Mouse (Mus musculus) B cell, adult 2 months (primary cell): ENCODE data around the gene Sf3b3.
A peak's percentile ranks its signal among the peaks of the same experiment; 100 is the strongest.
"Not testable (repeated sequence)": the region's sequence is repeated elsewhere in the genome, so short reads cannot be mapped to it uniquely, and the experiment has no call there.

Source experiments
- DNase-seq, 2 experiments: peaks; one replicate each; pipeline ENCODE4 v3.0.0; 2022

Gene Sf3b3

DNA sequence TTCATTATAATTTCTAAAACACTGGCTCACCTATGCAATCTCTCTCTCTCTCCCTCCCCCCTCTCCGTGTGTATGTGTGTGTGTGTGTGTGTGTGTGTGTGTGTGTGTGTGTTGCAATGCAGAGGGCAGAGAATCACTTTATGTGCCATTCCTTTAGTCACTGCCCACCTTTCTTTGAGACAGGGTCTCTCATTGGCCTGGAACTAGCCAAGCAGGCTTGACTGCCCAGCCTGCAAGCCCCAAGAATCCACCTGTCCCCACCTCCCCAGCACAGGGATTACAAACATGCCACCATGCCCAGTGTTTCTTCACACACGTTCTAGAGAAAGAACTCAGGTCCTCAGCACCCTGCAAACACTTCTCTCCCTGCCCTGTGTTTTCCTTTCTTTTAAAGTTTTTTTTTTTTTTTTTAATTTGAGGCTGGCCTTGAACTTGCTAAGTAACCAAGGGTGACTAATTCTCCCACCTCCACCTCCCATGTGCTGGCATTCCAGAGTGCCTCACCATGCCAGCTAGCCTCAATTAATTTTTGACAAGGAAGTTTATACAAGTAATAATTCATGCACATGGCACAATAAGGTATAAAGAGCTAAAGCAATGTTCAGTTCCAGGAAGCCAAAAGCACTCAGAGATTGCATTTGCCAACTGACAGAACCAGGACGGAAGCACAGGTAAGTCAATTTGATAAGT lies 41.6 kb downstream of the Sf3b3 start:
- no peak for DNase-seq

- DNase-seq = no peak
These were observed 42.7 kb downstream of the Sf3b3 start for GRCm38 (mm10) chr8:110803856-110804255.

DNA sequence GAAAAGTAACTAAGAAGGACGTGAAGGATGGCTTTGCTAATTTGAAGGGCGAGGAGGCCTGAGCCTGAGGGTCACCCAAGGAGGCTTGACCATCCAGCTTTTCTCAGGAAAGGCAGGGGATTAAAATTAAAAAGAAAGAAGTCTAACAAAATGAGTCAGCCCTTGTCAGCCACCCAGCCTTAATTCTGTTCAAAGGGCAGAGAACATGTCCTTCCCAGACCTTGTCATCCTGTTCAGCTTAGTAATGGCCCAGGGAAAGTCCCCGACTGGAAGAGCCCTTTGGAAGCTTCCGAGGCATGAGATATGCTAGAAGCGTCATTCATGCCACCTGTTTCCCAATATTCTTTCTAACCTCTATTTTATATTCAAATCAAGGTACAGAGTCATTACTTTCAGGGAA lies 43.6 kb downstream of the Sf3b3 start:
- DNase-seq = no peak

DNA sequence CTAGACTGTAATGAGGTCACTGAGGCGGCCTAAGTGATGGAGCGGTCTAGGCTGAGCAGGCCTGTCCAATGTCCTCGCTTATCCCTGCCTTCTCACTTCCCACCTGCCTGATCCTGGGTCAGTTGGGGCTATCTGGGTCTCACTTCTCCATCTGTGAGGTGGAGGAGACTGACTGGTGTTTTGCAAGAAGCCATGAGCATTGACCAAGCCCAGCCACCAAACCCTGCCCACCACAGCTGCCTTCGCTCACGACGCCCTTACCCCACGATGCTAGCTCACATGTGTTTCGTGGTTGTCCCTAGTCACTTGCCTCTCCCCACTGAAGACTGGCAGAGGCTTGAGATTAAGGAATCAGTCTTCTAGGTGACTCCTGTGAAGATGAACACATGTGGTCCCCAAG lies 49.5 kb downstream of the Sf3b3 start:
- no peak for DNase-seq

DNA sequence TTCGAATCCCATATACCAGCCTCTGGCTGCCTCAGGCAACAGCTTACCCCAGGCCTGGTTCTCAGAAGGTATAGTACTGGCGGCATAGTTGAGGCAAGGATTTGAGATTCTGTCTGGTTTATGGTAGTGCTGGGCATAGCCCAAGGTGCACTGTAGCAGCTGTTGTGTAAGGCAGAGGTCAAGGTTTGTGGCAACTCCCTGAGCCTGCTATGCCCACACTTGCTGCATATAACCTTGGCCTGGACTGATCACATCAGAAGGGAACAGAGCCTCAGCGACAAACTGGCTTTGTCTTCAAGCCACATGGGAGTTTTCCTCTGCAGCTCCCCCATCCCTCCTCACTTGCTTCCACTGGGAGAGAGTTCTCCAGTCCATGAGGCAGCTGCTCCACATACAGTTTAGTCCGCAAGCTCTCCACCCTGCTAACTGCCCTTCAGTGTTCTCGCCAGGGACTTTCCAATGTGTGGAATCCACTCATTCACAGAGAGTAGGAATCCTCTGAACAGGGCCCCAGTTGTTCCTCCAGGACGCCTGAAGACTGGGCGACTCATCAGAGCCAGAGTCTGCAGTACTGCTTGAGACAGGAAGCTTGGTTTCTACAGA lies 52.1 kb downstream of the Sf3b3 start:
- DNase-seq = no peak

DNA sequence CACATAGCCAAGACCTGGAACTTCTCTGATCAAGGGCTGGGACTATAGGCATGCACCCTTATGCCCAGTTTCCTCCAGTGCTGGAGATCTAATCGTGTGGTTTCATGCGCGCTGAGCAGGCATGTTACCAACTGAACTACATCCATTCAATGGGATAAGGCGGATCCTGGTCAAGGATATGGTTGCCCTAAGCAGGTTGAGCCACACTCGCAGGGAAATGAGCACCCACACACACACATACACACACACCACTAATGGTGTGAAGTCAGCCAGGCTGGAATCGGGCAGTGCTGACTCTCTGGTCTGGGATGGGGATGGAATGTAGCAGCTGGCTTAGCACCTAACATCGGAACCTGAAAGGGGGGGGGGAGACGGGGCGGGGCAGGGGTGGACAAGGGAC lies 52.7 kb downstream of the Sf3b3 start:
- DNase-seq = no peak

DNA sequence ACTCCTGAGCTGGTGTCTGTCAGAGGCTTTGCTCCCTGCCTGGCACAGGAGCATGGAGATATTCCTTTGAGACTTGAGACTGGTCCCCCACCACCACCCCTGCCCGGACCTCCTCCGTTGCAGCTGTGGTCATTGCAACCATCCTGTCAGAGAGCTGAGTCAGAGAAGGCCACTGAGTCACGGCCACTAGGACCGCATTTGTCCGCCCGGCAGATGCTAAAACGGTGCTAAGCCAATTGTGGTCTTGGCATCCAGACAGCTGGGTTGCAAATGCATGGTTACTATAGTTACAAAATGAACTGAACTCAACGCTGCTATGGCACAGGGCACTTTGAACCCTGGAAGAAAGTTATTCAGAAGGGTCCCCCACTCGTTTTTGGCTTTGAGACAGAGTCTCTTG lies 53.1 kb downstream of the Sf3b3 start:
- no peak for DNase-seq

GRCm38 (mm10) chr8:110792574-110793200 lies 53.9 kb downstream of the Sf3b3 start:
- DNase-seq = no peak

- no peak for DNase-seq
These were observed 55.4 kb downstream of the Sf3b3 start for GRCm38 (mm10) chr8:110791164-110791563.

- DNase-seq = no peak
These were observed 56.3 kb downstream of the Sf3b3 start for GRCm38 (mm10) chr8:110790270-110790669.

GRCm38 (mm10) chr8:110789571-110789970 lies 57.0 kb downstream of the Sf3b3 start:
- DNase-seq = no peak

- no peak for DNase-seq
These were observed 57.6 kb downstream of the Sf3b3 start for GRCm38 (mm10) chr8:110788981-110789380.

DNA sequence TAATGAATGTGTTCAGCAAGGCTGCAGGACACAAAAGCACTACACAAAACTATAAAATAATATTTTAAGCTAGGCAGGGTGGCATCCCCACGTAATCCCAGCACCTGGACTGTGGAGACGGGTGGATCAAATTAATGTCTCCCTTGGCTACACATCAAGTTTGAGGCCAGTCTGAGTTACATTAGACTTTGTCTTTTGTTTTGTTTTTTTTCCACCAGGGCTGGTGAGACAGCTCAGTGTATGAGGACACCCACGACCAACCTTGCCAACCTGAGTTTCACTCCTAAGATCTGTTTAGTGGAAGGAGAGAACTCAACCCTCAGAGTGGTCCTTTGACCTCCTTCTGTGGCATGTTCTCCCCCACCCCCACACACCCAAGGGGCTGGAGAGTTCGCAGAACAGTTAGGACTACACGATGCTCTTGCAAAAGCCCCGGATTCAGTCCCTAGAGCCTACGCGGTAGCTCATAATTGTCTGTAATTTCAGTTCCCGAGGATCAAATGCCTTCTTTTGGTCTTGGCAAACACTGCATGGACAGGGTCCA lies 59.1 kb downstream of the Sf3b3 start:
- DNase-seq = no peak

GRCm38 (mm10) chr8:110786934-110787333 lies 59.7 kb downstream of the Sf3b3 start:
- DNase-seq = no peak

DNA sequence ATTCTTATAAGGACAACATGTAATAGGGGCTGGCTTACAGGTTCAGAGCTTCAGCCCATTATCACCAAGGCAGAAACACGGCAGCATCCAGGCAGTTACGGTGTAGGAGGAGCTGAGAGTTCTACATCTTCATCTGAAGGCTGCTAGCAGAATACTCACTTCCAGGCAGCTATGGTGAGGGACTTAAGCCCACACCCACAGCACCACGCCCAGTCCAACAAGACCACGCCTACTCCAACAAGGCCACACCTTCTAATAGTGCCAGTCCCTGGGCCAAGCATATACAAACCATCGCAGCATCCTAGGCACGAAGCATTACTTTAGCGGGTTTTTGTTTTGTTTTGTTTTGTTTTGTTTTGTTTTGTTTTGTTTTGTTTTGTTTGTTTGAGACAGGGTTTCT lies 60.1 kb downstream of the Sf3b3 start:
- not testable (repeated sequence) for DNase-seq

DNA sequence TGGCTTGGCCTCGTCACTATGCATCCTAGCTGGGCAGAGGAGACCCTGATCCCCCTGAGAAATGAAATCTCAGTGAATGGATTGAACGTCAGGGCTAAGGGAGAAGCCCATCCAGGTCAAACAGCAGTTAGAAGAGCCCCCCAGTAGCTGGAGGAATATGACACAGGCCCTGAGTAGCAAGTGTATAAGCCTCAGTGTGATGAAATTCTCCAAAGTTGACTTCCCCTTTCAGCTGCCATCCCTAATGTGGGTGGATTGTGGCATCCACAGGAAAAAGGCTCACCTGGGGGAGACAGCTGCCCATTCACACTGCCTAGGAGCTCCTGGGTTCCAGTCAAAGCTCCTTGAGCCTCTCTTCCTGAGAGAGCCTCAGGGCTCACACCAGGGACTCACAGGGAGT lies 61.2 kb downstream of the Sf3b3 start:
- DNase-seq = no peak

GRCm38 (mm10) chr8:110779924-110780718 lies 66.5 kb downstream of the Sf3b3 start:
- DNase-seq = no peak

DNA sequence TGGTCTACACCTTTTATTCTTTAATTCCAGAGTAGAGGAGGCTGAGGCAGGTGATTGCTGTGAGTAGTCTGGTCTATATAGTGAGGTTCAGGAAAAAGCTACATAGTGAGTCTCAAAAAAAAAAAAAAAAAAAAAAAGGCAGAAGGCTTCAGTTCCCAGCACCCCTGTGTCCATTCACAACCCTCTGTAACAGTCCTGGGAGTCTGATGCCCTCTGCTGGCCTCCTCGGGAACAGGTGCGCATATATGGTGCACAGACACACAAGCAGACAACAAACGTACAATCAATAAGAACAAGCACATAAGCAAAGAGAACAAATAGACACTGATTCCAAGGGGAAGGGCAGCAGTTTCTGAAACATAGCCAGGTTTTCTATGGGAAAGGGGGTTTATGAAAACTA lies 70.3 kb downstream of the Sf3b3 start:
- DNase-seq = no peak

GRCm38 (mm10) chr8:110775721-110776120 lies 70.9 kb downstream of the Sf3b3 start:
- no peak for DNase-seq

- peak; percentile 23 for DNase-seq
These were observed 71.3 kb downstream of the Sf3b3 start for GRCm38 (mm10) chr8:110775316-110775715.

GRCm38 (mm10) chr8:110774725-110775124 lies 71.9 kb downstream of the Sf3b3 start:
- no peak for DNase-seq

GRCm38 (mm10) chr8:110774047-110774446 lies 72.5 kb downstream of the Sf3b3 start:
- no peak for DNase-seq

DNA sequence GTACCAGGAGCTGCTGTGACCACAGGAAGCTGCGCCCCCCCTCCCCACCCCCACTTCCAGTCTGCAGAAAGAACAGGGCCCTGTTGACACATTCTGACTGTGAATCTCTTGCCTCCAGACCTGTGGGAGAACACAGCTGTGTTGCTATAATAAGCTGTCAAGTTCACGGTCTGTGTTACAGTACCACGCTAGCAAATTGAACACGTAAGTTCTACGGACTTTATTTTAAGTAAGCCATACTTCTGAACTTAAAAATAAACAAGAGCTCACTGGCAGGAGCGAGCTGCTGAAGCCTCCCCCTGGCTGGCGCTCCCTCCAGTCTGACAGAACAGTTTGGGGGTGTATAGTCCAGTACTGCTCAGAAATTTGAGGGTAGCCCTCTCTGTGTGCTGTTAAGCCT lies 74.1 kb downstream of the Sf3b3 start:
- no peak for DNase-seq
